In genomic region chr7:67087759-67088158, GRCm38 (mm10) we compare ENCODE assay signal across 11 mouse cellular contexts.
DNase-seq lines count a peak whose midpoint lies in the region; ATAC-seq lines count a peak whose summit lies in the region.
"Had no signal": no experiment of that assay in that cellular context is flagged by ENCODE, and none has a peak within 500 bp of the region (broad histone marks: within the 10 kb centered on the region; RNA-seq: fewer than 3 reads in every experiment).

No protein-coding gene starts in this region.

- ATAC-seq in frontal cortex, adult (ENCODE audit: low TSS enrichment): peak; percentile 80
- no peak for ATAC-seq in hindbrain, embryonic 11.5 days (ENCODE audit: low FRiP score)
- ATAC-seq: midbrain, embryonic 13.5 days had no signal

- H3K4me3 ChIP-seq in hindbrain, embryonic 11.5 days (ENCODE audit: low read depth, low read length): no peak overlapping the region
- H3K4me3 ChIP-seq: heart, embryonic 15.5 days; liver, embryonic 13.5 days; midbrain, embryonic 13.5 days had no signal

- H3K4me2 ChIP-seq in hindbrain, embryonic 11.5 days (replicated peaks; ENCODE audit: low read depth, low read length): no peak overlapping the region
- H3K4me2 ChIP-seq: heart, embryonic 15.5 days; liver, embryonic 13.5 days; midbrain, embryonic 13.5 days had no signal

- no peak overlapping the region for H3K27ac ChIP-seq in hindbrain, embryonic 11.5 days (ENCODE audit: low read depth, low read length)
- H3K27ac ChIP-seq: heart, embryonic 15.5 days; liver, embryonic 13.5 days; midbrain, embryonic 13.5 days had no signal

- H3K4me1 ChIP-seq in hindbrain, embryonic 11.5 days (replicated peaks; ENCODE audit: control insufficient read depth, insufficient read depth, low read length): no peaks in the 10 kb centered on the region
- H3K4me1 ChIP-seq: heart, embryonic 15.5 days; liver, embryonic 13.5 days; midbrain, embryonic 13.5 days had no signal

- no peak for DNase-seq in frontal cortex, postnatal 14 days (ENCODE audit: low spot score in 2 of 2)
- peak; percentile 19 for DNase-seq in right cerebral cortex, postnatal 25 days
- DNase-seq in right cerebral cortex, postnatal 14 days: no peak
- peak; percentile 4 for DNase-seq in hindbrain, embryonic 11.5 days (ENCODE audit: low spot score)
- DNase-seq in thymus, adult 18-20 months: no peak
- DNase-seq in adrenal gland, postnatal 4 days (ENCODE audit: low spot score in 2 of 2): no peak
- no peak for DNase-seq in kidney, adult 9 months
- DNase-seq: liver, embryonic 13.5 days had no signal

- no peaks in the 10 kb centered on the region for H3K27me3 ChIP-seq in hindbrain, embryonic 11.5 days (ENCODE audit: control insufficient read depth, insufficient read depth, low read length)
- H3K27me3 ChIP-seq: heart, embryonic 15.5 days; liver, embryonic 13.5 days; midbrain, embryonic 13.5 days had no signal

- no peaks in the 10 kb centered on the region for H3K36me3 ChIP-seq in hindbrain, embryonic 11.5 days (ENCODE audit: control insufficient read depth, insufficient read depth, low read length)
- H3K36me3 ChIP-seq: heart, embryonic 15.5 days; liver, embryonic 13.5 days; midbrain, embryonic 13.5 days had no signal

- 47% methylated on average over 6 of the region's 6 CpGs for WGBS in hindbrain, embryonic 11.5 days

- no peak overlapping the region for H3K9ac ChIP-seq in hindbrain, embryonic 11.5 days (ENCODE audit: low read depth, low read length)
- H3K9ac ChIP-seq: heart, embryonic 15.5 days; liver, embryonic 13.5 days; midbrain, embryonic 13.5 days had no signal

- no peaks in the 10 kb centered on the region for H3K9me3 ChIP-seq in hindbrain, embryonic 11.5 days (ENCODE audit: control insufficient read depth, low read length)
- H3K9me3 ChIP-seq: heart, embryonic 15.5 days; liver, embryonic 13.5 days; midbrain, embryonic 13.5 days had no signal

Comparison
In these comparisons a context has a peak if more than half of its experiments do, and no peak if none do; other contexts are left out.
1. DNase-seq: peak in right cerebral cortex, postnatal 25 days (single experiment) and hindbrain, embryonic 11.5 days (single experiment); none in frontal cortex, postnatal 14 days (0 of 2), right cerebral cortex, postnatal 14 days (single experiment), thymus, adult 18-20 months (0 of 2), adrenal gland, postnatal 4 days (0 of 2) and kidney, adult 9 months (single experiment).